Comparison of ENCODE assay signal across 16 mouse cellular contexts in the genomic region with DNA sequence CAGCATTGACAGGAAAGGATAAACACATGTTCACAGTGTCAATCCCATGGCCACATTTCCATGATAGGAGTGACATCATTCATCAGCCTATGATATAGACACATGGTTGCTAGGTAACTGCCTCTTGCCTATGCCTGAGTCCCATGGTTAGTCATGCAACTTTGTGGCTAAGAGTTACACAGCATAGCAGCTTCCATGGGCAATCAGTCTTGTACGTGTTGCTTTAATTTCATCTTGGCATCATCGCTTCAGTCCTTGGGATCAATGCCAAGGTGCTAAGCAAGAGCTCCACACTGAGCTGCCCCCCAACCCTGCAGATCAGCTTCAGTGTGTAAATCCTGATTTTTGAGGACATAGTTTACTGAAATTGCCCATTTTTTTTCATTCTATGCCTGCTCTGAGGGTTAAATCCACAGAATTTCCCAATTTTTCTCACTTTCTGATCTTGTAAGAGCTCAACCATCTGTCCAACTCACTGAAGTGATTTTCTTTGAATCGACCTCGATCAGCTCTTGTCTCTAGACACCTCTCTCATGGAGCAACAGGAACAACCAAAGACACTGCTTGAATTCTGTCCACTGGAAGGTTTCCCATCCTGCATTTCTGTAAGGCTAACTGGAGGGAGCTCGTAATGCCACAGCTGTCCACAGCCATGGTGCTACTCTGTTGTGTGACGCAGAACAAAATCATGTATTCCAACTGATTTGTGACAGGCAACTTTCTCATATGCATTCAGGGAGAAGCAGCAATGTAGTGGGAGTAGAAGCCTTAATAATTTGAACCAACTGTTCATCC.
DNase-seq lines count a peak whose midpoint lies in the region; ATAC-seq and TF ChIP-seq lines count a peak whose summit lies in the region.
"Had no signal": no experiment of that assay in that cellular context is flagged by ENCODE, and none has a peak within 500 bp of the region (broad histone marks: within the 10 kb centered on the region; RNA-seq: fewer than 3 reads in every experiment).

No protein-coding gene starts in this region.

- H3K27ac ChIP-seq in forebrain, embryonic 16.5 days (ENCODE audit: low read length): no peak overlapping the region; the same call in 1 of the 2 replicates
- no peak overlapping the region for H3K27ac ChIP-seq in forebrain, embryonic 10.5 days
- no peak overlapping the region for H3K27ac ChIP-seq in midbrain, postnatal 0 days (ENCODE audit: low read depth, low read length)
- H3K27ac ChIP-seq in midbrain, embryonic 10.5 days (replicated peaks): no peak overlapping the region
- H3K27ac ChIP-seq: hindbrain, embryonic 15.5 days; midbrain, embryonic 12.5 days had no signal

- ATAC-seq in forebrain, embryonic 16.5 days: peak; percentile 73
- ATAC-seq in midbrain, postnatal 0 days (ENCODE audit: low FRiP score): no peak

- no peak for TF ChIP-seq CTCF in midbrain, postnatal 0 days (IDR thresholded peaks at IDR 0.05)

- no peak overlapping the region for H3K4me2 ChIP-seq in forebrain, embryonic 16.5 days (ENCODE audit: low read length)
- no peak overlapping the region for H3K4me2 ChIP-seq in midbrain, postnatal 0 days (ENCODE audit: low read depth, low read length, poor library complexity, severe bottlenecking)
- H3K4me2 ChIP-seq: hindbrain, embryonic 15.5 days; lung, embryonic 15.5 days; midbrain, embryonic 12.5 days had no signal

- no peaks in the 10 kb centered on the region for H3K36me3 ChIP-seq in forebrain, embryonic 16.5 days (ENCODE audit: control insufficient read depth, insufficient read depth)
- no peaks in the 10 kb centered on the region for H3K36me3 ChIP-seq in forebrain, embryonic 10.5 days (replicated peaks)
- no peaks in the 10 kb centered on the region for H3K36me3 ChIP-seq in midbrain, postnatal 0 days (ENCODE audit: insufficient read depth, low read length)
- no peaks in the 10 kb centered on the region for H3K36me3 ChIP-seq in midbrain, embryonic 10.5 days
- H3K36me3 ChIP-seq: hindbrain, embryonic 15.5 days; lung, embryonic 15.5 days; midbrain, embryonic 12.5 days had no signal

- 58% methylated on average over 6 of the region's 6 CpGs for WGBS in forebrain, embryonic 16.5 days
- 93% methylated on average over 6 of the region's 6 CpGs for WGBS in forebrain, embryonic 10.5 days
- 81% methylated on average over 6 of the region's 6 CpGs for WGBS in midbrain, postnatal 0 days
- WGBS in midbrain, embryonic 10.5 days: 88% methylated on average over 6 of the region's 6 CpGs

- no peak overlapping the region for H3K9ac ChIP-seq in forebrain, embryonic 16.5 days (replicated peaks; ENCODE audit: low read depth, low read length)
- H3K9ac ChIP-seq in midbrain, postnatal 0 days (replicated peaks; ENCODE audit: low read length, poor library complexity, severe bottlenecking): no peak overlapping the region
- H3K9ac ChIP-seq: hindbrain, embryonic 15.5 days; lung, embryonic 15.5 days; midbrain, embryonic 12.5 days had no signal

- H3K9me3 ChIP-seq in forebrain, embryonic 16.5 days (ENCODE audit: control insufficient read depth, low read length): no peaks in the 10 kb centered on the region
- H3K9me3 ChIP-seq in forebrain, embryonic 10.5 days: no peaks in the 10 kb centered on the region; the same call in 1 of the 2 replicates
- H3K9me3 ChIP-seq in midbrain, postnatal 0 days (ENCODE audit: low read length): no peaks in the 10 kb centered on the region
- no peaks in the 10 kb centered on the region for H3K9me3 ChIP-seq in midbrain, embryonic 10.5 days (replicated peaks)
- H3K9me3 ChIP-seq: hindbrain, embryonic 15.5 days; lung, embryonic 15.5 days; midbrain, embryonic 12.5 days had no signal

- DNase-seq in forebrain, embryonic 10.5 days (ENCODE audit: extremely low spot score, low spot score): no peak
- DNase-seq in layer of hippocampus, adult 9-11 months: peak; percentile 25
- no peak for DNase-seq in layer of hippocampus, adult 9-10 months (ENCODE audit: low spot score)
- peak; percentile 50 for DNase-seq in midbrain, postnatal 0 days (ENCODE audit: low spot score)
- DNase-seq in midbrain, embryonic 10.5 days (ENCODE audit: low spot score): no peak
- no peak for DNase-seq in thymus, postnatal 14 days
- DNase-seq: cerebellum, adult 9-11 months; gastrocnemius, postnatal 10 days; heart, postnatal 10 days; kidney, adult 8-10 months; kidney, postnatal 4 days; liver had no signal

- H3K4me3 ChIP-seq in forebrain, embryonic 16.5 days (replicated peaks; ENCODE audit: low read length): no peak overlapping the region
- no peak overlapping the region for H3K4me3 ChIP-seq in forebrain, embryonic 10.5 days
- no peak overlapping the region for H3K4me3 ChIP-seq in midbrain, postnatal 0 days (ENCODE audit: low read depth, low read length)
- H3K4me3 ChIP-seq in midbrain, embryonic 10.5 days: no peak overlapping the region
- H3K4me3 ChIP-seq: hindbrain, embryonic 15.5 days; lung, embryonic 15.5 days; midbrain, embryonic 12.5 days had no signal

- peaks cover 8% of the 10 kb centered on the region for H3K4me1 ChIP-seq in forebrain, embryonic 16.5 days (replicated peaks; ENCODE audit: control insufficient read depth, insufficient read depth, low read length)
- no peaks in the 10 kb centered on the region for H3K4me1 ChIP-seq in forebrain, embryonic 10.5 days
- H3K4me1 ChIP-seq in midbrain, postnatal 0 days (ENCODE audit: insufficient read depth, low read length): no peaks in the 10 kb centered on the region
- peaks cover 7% of the 10 kb centered on the region; the same call in 1 of the 2 replicates for H3K4me1 ChIP-seq in midbrain, embryonic 10.5 days
- H3K4me1 ChIP-seq: hindbrain, embryonic 15.5 days; midbrain, embryonic 12.5 days had no signal

- H3K27me3 ChIP-seq in forebrain, embryonic 16.5 days (replicated peaks; ENCODE audit: control insufficient read depth, insufficient read depth, low read length): no peaks in the 10 kb centered on the region
- H3K27me3 ChIP-seq in forebrain, embryonic 10.5 days (ENCODE audit: poor library complexity, severe bottlenecking): no peaks in the 10 kb centered on the region
- no peaks in the 10 kb centered on the region for H3K27me3 ChIP-seq in midbrain, postnatal 0 days (ENCODE audit: insufficient read depth, low read length)
- no peaks in the 10 kb centered on the region for H3K27me3 ChIP-seq in midbrain, embryonic 10.5 days (ENCODE audit: low read depth, poor library complexity, severe bottlenecking)
- H3K27me3 ChIP-seq: hindbrain, embryonic 15.5 days; lung, embryonic 15.5 days; midbrain, embryonic 12.5 days had no signal

Comparison
In these comparisons a context has a peak if more than half of its experiments do, and no peak if none do; other contexts are left out.
1. DNase-seq: peak in layer of hippocampus, adult 9-11 months (single experiment) and midbrain, postnatal 0 days (single experiment); none in forebrain, embryonic 10.5 days (single experiment), layer of hippocampus, adult 9-10 months (single experiment), midbrain, embryonic 10.5 days (single experiment) and thymus, postnatal 14 days (single experiment).